Mouse (Mus musculus): ENCODE data around the gene Zdhhc22. TPM values are rescaled to one million over a fixed set of nuclear protein-coding genes. Genes with fewer than 3 reads are reported as not detected.

The Zdhhc22 gene
- polyA plus RNA-seq, 1 experiment: 29.3 TPM

DNA sequence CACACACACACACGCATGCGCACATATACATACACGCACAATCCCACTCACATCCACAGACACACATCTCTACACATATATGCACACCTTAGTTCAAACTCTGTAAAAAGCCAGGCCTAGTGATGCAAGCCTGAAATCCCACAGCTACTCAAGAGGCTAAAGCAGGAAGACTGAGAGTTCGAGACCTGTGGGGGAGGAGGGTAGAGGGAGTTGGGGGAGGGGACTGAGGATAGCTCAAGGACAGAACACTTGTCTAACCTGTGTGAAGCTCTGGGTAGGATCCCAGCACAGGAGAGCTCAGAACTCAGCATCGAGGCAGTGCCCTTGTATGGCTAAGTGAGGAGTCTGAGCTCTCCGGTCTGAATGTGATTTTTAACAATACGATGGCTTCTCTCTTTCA lies 12.6 kb upstream of the Zdhhc22 start:
- TF ChIP-seq CTCF (IDR thresholded peaks at IDR 0.05; ENCODE audit: borderline replicate concordance, insufficient read depth, low read depth, low read length) (no peak), POLR2A (IDR thresholded peaks at IDR 0.05; ENCODE audit: borderline replicate concordance, insufficient read depth, low read length) (no peak)
- 85% methylated on average over 7 of the region's 7 CpGs for WGBS
- Histone ChIP-seq H3K27ac (ENCODE audit: insufficient read depth, low read length) (no peak overlapping the region), H3K4me1 (ENCODE audit: control insufficient read depth, insufficient read depth, low read length) (peaks cover 18% of the 10 kb centered on the region), H3K27me3 (ENCODE audit: control insufficient read depth, insufficient read depth, low read length) (no peaks in the 10 kb centered on the region), H3K4me3 (replicated peaks; ENCODE audit: insufficient read depth, low read depth, low read length) (no peak overlapping the region)
- DNase-seq: no peak

DNA sequence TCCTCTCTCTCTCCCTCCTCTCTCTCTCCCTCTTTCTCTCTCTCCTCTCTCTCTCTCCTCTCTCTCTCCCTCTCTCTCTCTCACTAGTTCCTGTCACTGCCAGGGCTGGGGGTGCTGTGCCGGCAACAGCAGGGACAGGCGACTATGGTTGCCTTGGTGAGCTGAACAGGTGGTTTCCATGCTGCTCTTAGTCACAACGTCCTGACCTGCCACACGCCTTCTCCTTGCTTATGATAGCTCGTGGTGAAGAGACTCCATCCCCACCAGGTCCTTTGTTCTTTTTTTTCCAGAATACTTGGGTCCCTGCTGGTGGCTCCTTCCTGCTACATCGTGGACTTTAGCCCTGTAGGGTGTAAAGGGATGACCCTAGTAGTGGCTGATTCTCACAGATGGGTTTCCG lies 12.0 kb upstream of the Zdhhc22 start:
- no peak overlapping the region for H3K4me3 ChIP-seq (replicated peaks; ENCODE audit: insufficient read depth, low read depth, low read length)
- WGBS: 62% methylated on average over 7 of the region's 7 CpGs
- DNase-seq: no peak
- no peak overlapping the region for H3K27ac ChIP-seq (ENCODE audit: insufficient read depth, low read length)
- TF ChIP-seq POLR2A (IDR thresholded peaks at IDR 0.05; ENCODE audit: borderline replicate concordance, insufficient read depth, low read length): no peak
- TF ChIP-seq CTCF (IDR thresholded peaks at IDR 0.05; ENCODE audit: borderline replicate concordance, insufficient read depth, low read depth, low read length): no peak
- no peaks in the 10 kb centered on the region for H3K27me3 ChIP-seq (ENCODE audit: control insufficient read depth, insufficient read depth, low read length)
- peaks cover 18% of the 10 kb centered on the region for H3K4me1 ChIP-seq (ENCODE audit: control insufficient read depth, insufficient read depth, low read length)

DNA sequence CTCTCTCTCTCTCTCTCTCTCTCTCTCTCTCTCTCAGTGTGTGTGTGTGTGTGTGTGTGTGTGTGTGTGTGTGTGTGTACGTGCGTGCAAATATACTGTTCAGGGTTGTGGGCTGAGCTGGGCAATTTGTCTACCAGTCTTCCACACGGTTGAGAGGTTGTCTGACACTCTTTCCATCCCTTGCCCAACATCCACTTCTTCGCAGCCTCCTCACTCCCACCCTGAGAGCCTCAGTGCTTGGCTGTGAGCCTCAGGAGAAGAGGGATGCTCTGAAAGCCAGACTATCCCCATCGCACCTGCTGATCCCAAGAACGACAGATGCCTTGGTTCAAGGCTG lies 10.6 kb upstream of the Zdhhc22 start:
- TF ChIP-seq POLR2A (IDR thresholded peaks at IDR 0.05; ENCODE audit: borderline replicate concordance, insufficient read depth, low read length) (no peak), CTCF (IDR thresholded peaks at IDR 0.05; ENCODE audit: borderline replicate concordance, insufficient read depth, low read depth, low read length) (no peak; the same call in 1 of the 2 replicates)
- peak in 1 of 2 experiments; percentile 49 for DNase-seq
- WGBS: 16% methylated on average over 6 of the region's 6 CpGs
- H3K27me3 ChIP-seq (ENCODE audit: control insufficient read depth, insufficient read depth, low read length): no peaks in the 10 kb centered on the region
- H3K4me1 ChIP-seq (ENCODE audit: control insufficient read depth, insufficient read depth, low read length): peaks cover 18% of the 10 kb centered on the region
- no peak overlapping the region for H3K4me3 ChIP-seq (replicated peaks; ENCODE audit: insufficient read depth, low read depth, low read length)
- H3K27ac ChIP-seq (ENCODE audit: insufficient read depth, low read length): no peak overlapping the region

DNA sequence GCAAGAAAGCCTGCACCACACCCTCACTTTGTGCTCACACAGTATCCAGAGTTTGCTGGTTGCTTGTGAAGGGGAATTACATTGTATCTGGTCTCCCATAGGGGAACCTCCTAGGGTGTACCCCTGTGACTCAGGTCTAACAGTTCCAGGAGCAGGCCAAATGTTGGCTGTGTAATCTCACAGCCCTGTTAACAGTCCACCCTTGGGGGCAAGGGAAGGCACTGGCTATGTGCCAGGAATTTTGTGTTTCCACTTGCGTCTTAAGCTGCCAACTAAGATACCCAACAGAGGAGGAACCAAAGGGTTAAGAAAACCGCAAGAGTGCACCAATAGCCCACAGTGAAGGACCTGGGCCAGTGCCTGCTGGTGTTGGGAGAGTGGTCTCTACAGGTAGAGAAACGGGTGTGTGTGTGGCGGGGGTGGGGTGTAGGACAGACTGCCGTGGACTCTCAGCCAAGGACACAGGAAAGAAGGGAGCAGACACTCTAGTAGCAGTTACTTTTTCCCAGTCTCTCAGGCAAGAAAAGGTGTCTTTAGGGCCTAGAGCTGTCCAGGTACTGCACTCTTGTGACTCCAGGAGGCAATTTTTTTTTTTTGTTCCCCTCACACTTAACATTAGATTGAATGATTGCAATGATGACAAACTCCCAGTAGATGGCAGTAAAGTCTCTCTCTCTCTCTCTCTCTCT lies 10.1 kb upstream of the Zdhhc22 start:
- TF ChIP-seq CTCF (IDR thresholded peaks at IDR 0.05; ENCODE audit: borderline replicate concordance, insufficient read depth, low read depth, low read length): 0 out of 2 replicates have a peak, but pooled peaks have one; percentile 21
- no peak for TF ChIP-seq POLR2A (IDR thresholded peaks at IDR 0.05; ENCODE audit: borderline replicate concordance, insufficient read depth, low read length)
- 18% methylated on average over 5 of the region's 5 CpGs for WGBS
- no peaks in the 10 kb centered on the region for H3K27me3 ChIP-seq (ENCODE audit: control insufficient read depth, insufficient read depth, low read length)
- peaks cover 18% of the 10 kb centered on the region for H3K4me1 ChIP-seq (ENCODE audit: control insufficient read depth, insufficient read depth, low read length)
- no peak overlapping the region for H3K4me3 ChIP-seq (replicated peaks; ENCODE audit: insufficient read depth, low read depth, low read length)
- H3K27ac ChIP-seq (ENCODE audit: insufficient read depth, low read length): no peak overlapping the region
- DNase-seq: peak; percentile 38 to 54

DNA sequence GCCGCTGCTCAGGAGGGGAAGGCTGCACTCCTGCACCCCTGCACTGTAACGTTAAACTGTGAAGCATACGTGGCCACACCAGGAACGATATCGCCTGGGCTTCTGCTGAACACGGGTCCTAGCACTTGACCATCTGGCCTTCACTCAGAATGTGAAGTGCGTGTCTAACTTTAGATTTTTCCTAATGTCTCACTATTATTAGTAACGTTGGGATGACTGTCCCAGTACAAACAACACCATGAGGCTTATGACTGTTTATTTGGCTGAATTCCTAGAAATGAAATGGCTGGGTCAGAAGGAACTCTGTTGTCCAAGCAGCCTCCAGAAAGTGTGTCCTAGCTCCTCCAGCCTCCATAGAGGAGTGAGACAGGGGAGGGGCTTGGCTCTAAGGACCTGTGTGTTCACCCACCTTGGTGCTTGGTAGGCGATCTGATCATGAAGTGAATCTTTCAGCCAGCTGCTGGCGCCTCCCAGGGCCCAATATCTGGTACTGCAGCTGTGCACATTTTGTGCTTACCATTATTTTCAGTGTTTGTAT lies 9.1 kb upstream of the Zdhhc22 start:
- no peaks in the 10 kb centered on the region for H3K27me3 ChIP-seq (ENCODE audit: control insufficient read depth, insufficient read depth, low read length)
- peak; percentile 49 to 74 for DNase-seq

DNA sequence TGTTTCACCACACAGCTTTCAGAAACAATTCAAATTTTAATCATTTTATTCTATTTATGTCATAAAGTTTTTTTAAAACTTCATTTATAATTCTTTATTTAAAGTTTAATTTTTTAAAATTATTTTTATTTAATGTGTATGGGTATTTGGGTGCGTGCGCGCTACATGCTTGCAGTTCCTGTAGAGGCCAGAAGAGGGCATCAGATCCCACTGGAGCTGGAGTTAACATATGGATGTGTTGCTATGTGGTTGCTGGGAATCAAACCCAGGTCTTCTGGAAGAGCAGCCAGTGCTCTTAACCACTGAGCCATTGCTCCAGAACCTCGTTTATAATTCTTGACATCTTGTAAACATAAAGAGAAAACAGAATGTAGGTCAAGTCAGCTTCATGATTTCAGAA lies 8.5 kb upstream of the Zdhhc22 start:
- peaks cover 25% of the 10 kb centered on the region for H3K4me1 ChIP-seq (ENCODE audit: control insufficient read depth, insufficient read depth, low read length)
- no peaks in the 10 kb centered on the region for H3K27me3 ChIP-seq (ENCODE audit: control insufficient read depth, insufficient read depth, low read length)
- 94% methylated on average over 4 of the region's 4 CpGs for WGBS
- peak; percentile 37; the same call in 1 of the 2 replicates for TF ChIP-seq CTCF (IDR thresholded peaks at IDR 0.05; ENCODE audit: borderline replicate concordance, insufficient read depth, low read depth, low read length)
- TF ChIP-seq POLR2A (IDR thresholded peaks at IDR 0.05; ENCODE audit: borderline replicate concordance, insufficient read depth, low read length): no peak
- no peak overlapping the region for H3K4me3 ChIP-seq (replicated peaks; ENCODE audit: insufficient read depth, low read depth, low read length)
- no peak for DNase-seq
- H3K27ac ChIP-seq (ENCODE audit: insufficient read depth, low read length): no peak overlapping the region

More for the DNA sequence above, 9.1 kb upstream of the Zdhhc22 start:
- TF ChIP-seq CTCF (IDR thresholded peaks at IDR 0.05; ENCODE audit: borderline replicate concordance, insufficient read depth, low read depth, low read length) (peak; percentile 50; the same call in 1 of the 2 replicates), POLR2A (IDR thresholded peaks at IDR 0.05; ENCODE audit: borderline replicate concordance, insufficient read depth, low read length) (no peak)
- H3K27ac ChIP-seq (ENCODE audit: insufficient read depth, low read length): no peak overlapping the region
- 26% methylated on average over 10 of the region's 10 CpGs for WGBS
- no peak overlapping the region for H3K4me3 ChIP-seq (replicated peaks; ENCODE audit: insufficient read depth, low read depth, low read length)
- H3K4me1 ChIP-seq (ENCODE audit: control insufficient read depth, insufficient read depth, low read length): peaks cover 24% of the 10 kb centered on the region

DNA sequence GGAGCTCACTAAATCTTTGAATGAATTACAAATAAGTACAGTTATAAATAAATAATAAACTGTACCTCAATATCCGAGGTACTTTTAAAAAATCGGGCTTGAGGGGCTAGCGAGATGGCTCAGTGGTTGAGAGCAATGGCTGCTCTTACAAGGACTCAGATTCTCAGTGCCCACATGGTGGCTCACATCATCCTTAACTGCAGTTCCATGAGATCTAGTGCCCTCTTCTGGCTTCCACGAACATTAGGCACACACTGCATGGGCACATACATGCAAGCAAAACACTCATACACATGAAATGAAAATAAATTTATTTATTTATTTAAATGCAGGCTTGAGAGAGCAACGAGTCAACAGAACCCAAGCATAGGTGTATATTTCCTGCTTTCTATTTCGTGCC lies 5.7 kb upstream of the Zdhhc22 start:
- no peak overlapping the region for H3K4me3 ChIP-seq (replicated peaks; ENCODE audit: insufficient read depth, low read depth, low read length)
- peaks cover 26% of the 10 kb centered on the region for H3K4me1 ChIP-seq (ENCODE audit: control insufficient read depth, insufficient read depth, low read length)
- H3K27me3 ChIP-seq (ENCODE audit: control insufficient read depth, insufficient read depth, low read length): no peaks in the 10 kb centered on the region
- H3K27ac ChIP-seq (ENCODE audit: insufficient read depth, low read length): no peak overlapping the region
- TF ChIP-seq POLR2A (IDR thresholded peaks at IDR 0.05; ENCODE audit: borderline replicate concordance, insufficient read depth, low read length): no peak
- no peak for TF ChIP-seq CTCF (IDR thresholded peaks at IDR 0.05; ENCODE audit: borderline replicate concordance, insufficient read depth, low read depth, low read length)
- 85% methylated on average over 6 of the region's 6 CpGs for WGBS
- no peak for DNase-seq

DNA sequence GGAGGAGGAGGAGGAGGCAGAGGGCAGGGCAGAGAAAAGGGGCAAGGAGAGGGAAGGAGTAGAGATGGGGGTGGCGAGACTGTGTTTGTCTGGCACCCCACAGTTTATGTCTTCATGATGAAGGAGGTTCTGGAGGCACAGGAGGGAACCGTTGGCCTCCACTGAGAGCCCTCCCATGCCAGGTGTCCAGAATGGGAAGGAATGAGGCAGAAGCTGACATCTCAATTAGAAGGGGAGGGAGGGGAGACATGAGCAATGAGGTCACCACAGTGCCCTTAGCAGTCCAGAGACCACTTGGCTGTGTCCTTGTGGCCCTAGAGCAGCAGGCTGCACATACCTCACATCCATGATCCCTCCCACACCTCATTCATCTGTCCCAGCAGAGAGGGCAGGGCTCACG lies 4.5 kb upstream of the Zdhhc22 start:
- H3K4me1 ChIP-seq (ENCODE audit: control insufficient read depth, insufficient read depth, low read length): peaks cover 22% of the 10 kb centered on the region
- H3K4me3 ChIP-seq (replicated peaks; ENCODE audit: insufficient read depth, low read depth, low read length): no peak overlapping the region
- no peak for TF ChIP-seq POLR2A (IDR thresholded peaks at IDR 0.05; ENCODE audit: borderline replicate concordance, insufficient read depth, low read length)
- TF ChIP-seq CTCF (IDR thresholded peaks at IDR 0.05; ENCODE audit: borderline replicate concordance, insufficient read depth, low read depth, low read length): no peak
- H3K27me3 ChIP-seq (ENCODE audit: control insufficient read depth, insufficient read depth, low read length): no peaks in the 10 kb centered on the region
- H3K27ac ChIP-seq (ENCODE audit: insufficient read depth, low read length): no peak overlapping the region
- 29% methylated on average over 3 of the region's 3 CpGs for WGBS
- no peak for DNase-seq

Measured in cerebellum, adult 2 months (tissue).